Mouse (Mus musculus) layer of hippocampus, adult 9-11 months (tissue): ENCODE results near the gene Sort1.
"Not testable (repeated sequence)": the region's sequence is repeated elsewhere in the genome, so short reads cannot be mapped to it uniquely, and the experiment has no call there.

Experiments used
- DNase-seq: peaks from one replicate; pipeline ENCODE4 v3.0.0; 2022

The Sort1 gene

GRCm38 (mm10) chr3:108283781-108284601 is at the start of gene Sort1:
Gene Sort1 (plus strand): TSS chr3:108284082.
- peak; percentile 96 for DNase-seq

DNA sequence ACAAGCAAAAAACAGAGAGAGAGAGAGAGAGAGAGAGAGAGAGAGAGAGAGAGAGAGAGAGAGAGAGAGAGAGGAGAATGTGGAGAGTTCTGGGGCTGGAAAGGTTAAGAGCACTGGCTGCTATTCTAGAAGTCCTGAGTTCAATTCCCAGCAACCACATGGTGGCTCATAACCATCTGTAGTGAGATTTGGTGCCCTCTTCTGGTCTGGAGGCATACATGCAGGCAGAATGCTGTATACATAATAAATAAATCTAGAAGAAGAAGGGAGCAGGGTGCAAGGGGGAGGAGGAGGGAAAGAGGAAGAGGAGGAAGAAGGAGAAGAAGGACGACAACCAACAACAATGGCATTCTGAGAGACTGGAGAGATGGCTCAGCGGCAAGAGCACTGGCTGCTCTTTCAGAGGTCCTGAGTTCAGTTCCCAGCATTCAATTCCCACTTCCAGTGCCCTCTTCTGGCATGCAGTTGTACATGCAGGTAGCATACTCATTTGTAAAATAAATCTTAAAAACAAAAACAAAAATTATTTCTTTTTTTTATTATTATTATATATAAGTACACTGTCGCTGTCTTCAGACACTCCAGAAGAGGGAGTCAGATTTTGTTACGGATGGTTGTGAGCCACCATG is 46.3 kb upstream of the Sort1 start:
- not testable (repeated sequence) for DNase-seq

DNA sequence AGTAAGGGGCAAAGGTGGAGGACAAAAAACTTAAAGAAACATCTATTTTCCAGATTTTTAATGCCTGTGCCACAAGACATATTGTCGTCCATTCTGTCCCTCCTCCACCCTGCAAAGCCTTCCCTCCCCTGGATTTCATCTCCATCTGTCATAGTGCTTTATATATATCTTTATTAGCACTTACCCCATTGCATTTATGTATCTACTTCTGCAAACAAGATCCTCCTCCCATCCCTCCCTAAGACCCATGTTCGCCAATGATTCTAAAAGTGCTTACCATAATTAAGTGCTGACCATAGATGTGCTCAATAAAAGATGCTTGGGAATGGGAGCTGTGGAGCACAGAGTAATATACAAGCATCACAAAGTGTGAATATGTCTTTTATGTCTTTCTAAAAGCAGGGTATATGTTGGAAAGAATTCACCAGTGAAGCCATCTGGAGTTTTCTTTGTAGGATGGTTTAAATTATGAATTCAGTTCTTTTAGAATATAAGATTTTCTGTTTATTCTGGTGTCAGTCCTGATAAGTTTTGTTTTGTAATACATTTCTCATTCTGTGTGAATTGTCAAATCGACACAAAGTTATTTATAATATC is 42.5 kb upstream of the Sort1 start:
- no peak for DNase-seq

- no peak for DNase-seq
These were observed 37.0 kb upstream of the Sort1 start for GRCm38 (mm10) chr3:108246857-108247256.

GRCm38 (mm10) chr3:108256719-108257637 is 26.9 kb upstream of the Sort1 start, which contains the start of gene Psma5:
Gene Psma5 (plus strand): TSS chr3:108256926.
- peak; percentile 98 for DNase-seq

DNA sequence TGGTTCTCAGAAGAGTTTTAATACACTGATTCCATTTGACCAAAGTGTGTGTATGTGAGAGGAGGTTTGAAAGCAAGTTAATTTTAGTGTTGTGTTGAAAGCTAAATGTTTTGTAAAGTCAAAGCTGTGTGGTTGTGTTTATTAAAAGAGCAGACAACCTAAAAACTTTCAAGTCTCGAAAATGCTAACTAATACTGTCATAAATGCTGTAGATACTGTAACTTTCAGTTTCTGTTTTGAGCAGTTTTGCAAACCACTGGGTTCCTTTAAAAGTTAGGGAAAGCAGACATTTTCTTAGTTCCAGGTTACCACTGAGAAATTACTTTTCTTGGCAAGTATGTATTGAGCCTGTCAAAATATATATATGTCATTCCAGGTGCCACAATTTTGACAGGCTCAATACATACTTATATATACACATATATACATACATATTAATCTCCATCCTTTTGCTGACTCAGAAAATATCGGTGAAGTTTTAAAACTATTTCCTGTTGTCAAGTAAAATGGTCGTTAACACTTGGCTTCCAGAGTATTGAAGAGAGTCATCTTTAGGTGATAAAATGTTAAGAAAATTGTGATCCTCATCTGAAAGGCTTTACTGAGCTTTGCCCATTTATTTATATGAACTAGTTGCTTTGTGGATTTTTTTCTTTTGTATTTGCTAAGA is 25.9 kb upstream of the Sort1 start:
- no peak for DNase-seq

- DNase-seq = no peak
These were observed 24.6 kb upstream of the Sort1 start for GRCm38 (mm10) chr3:108259319-108259718.

DNA sequence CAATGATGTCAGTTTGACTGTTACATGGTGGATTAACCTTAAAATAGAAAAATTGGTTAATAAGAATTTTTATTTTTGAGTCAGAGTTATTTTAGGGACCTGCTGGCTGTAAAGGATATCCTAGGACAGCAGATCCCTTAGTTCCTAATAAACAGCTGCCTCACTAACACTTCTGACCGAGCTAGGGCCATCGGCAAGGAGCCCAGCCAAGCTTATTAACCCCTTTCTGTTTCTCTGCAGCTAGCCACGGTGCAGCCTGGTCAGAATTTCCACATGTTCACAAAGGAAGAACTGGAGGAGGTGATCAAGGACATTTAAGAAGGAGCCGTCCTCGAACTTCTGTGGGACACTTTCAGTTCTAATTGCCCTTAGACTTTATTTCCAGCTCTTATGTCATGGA is 4.4 kb upstream of the Sort1 start:
- DNase-seq = not testable (repeated sequence)

DNA sequence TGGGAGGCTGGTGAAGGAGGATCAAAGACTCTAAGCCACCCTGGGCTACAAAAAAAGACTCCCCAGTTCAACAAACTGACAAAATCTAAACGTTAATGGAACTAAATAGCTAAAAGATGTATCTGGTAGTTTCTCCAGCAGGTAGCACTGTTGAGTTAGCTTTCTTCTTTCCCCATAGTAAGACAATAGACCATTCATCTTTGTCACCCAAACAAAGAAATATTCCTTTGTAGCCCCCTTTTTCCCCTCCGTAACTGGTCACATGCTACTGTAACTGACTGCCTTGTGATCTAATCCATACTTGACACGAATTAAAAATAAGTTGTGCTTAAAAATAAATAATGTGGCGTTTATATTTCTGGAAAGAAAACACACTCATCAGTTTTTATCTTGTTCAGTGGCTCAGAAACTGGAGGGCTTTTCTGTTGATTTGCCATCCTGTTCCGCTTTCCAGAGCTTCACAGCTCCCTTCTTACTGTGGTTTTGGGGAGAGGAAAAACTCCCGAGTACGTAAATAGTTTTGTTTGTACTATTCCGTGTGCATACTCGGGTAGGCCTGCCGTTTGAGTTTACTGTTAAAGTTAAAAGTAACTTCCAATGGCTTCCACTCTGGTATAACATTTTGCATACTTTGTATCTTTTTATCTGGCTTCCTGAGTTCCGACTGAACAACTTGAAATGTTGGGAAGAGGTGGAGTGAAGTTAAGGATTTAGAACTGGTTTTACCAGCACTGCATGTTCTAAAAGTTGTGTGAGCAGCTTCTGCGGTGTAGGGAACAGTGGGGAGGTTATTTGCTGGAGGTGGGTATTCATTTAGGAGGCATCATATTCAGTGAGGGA is 1.3 kb upstream of the Sort1 start:
- no peak for DNase-seq

GRCm38 (mm10) chr3:108283241-108283561 is 681 bp upstream of the Sort1 start:
- no peak for DNase-seq

GRCm38 (mm10) chr3:108285078-108285711 is 1.3 kb downstream of the Sort1 start:
- no peak for DNase-seq

- DNase-seq = no peak
These were observed 3.0 kb downstream of the Sort1 start for GRCm38 (mm10) chr3:108286671-108287439.

GRCm38 (mm10) chr3:108287811-108288805 is 4.2 kb downstream of the Sort1 start:
- no peak for DNase-seq

DNA sequence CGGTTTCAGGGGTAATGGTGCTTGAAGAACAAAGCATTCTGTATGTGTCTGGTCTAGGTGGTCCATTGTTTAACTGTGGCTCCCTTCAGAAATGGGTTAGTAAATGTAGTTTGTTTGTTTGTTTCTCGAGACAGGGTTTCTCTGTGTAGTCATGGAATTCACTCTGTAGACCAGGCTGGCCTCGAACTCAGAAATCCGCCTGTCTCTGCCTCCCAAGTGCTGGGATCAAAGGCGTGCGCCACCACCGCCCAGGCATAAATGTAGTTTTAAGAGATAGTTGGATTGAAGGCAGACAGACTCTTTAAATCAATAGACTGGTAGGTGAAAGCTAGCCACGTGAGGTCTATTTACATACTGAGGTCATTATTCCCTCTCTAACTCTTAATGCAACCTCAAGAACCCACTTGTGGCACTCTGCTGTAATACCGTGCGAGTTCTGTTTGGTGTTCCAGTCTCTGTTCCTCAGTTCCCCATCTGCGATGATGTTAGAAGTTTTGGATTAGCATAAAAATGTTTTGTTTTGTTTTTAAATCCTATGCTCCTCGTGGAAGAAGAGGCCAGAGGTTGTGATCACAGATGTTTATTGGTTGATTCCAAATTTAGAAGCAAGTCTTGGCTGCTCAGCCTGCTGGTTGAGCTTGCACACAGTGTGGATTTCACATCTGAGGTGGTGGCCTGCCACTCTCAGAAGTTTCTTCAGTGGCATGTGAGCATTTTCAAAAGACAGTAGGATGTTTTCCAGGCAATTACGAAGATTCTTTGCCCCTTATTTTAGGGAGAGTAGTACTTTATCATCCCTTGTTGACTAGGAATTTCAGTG is 5.6 kb downstream of the Sort1 start:
- DNase-seq = no peak

DNA sequence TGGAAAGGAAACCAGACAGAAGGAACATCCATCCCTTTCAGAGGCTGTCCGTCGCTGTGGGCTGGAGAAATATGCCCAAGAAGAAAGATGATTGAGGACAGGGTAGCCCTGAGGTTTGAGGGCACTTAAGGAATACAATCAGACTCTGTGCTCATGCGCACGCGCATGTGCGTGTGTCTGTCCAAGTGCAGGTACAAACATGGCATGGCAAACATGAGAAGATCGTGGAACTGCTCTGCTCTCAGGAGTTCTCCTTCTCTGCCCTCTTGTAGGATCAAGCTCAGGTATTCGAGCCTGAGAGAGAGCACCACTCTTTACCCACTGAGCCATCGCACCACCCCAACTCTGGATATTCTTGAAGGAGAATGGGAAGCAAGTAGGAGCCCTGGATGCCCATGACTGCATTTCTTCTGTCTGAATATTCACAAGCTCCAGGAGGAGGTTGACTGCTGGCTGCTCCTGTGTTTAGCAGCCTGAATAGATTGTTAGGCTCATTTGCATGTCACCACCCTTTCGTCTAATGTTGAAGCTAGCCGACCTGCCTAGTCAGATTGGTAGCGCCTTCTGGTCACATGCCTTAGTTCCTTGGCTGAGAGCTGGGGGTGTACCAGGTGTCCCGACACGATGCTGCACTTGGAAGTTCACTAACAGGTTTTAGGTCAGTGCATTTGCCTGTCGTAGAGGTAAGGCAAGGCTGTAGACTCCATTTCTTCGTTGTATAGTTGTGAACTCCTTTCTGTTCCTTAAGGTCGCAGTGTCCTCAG is 7.3 kb downstream of the Sort1 start:
- DNase-seq = no peak

DNA sequence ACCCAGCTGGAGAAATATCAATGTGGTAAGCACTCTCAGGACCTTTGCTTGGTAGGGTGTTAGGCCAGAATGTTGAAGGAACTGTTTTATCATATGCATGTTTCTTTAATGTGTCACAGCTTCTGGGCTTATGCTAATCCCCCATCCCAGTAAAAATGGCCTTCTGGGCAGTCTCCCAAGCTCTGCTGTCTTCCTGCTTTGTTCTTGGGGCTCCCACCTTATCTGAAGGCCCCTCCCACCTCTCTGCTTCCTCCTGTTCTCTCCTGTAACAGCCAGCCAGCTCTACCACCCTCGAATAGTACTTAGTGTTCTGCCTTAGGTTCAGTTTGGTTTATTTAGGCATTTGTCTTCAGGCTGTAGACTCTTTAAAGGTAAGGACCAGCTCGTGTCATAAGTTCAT is 10.5 kb downstream of the Sort1 start:
- no peak for DNase-seq
